8 mouse cellular contexts compared by ENCODE assay signal in genomic region chr12:112843803-112844202, GRCm38 (mm10). TPM values are rescaled to one million over a fixed set of nuclear protein-coding genes. Genes with fewer than 3 reads are reported as not detected.
DNase-seq lines count a peak whose midpoint lies in the region; ATAC-seq and TF ChIP-seq lines count a peak whose summit lies in the region.

No protein-coding gene starts in this region.

- ATAC-seq in limb, embryonic 11.5 days (ENCODE audit: insufficient number of reproducible peaks, low FRiP score, low TSS enrichment, low read depth): no peak; the same call in 1 of the 2 replicates
- ATAC-seq in stomach, embryonic 15.5 days (ENCODE audit: insufficient read depth, low FRiP score, low read depth): peak; percentile 66; the same call in 1 of the 2 replicates

- H3K27me3 ChIP-seq in kidney, adult 2 months (replicated peaks; ENCODE audit: control insufficient read depth, insufficient read depth, low read length): no peaks in the 10 kb centered on the region
- H3K27me3 ChIP-seq in limb, embryonic 11.5 days (ENCODE audit: control insufficient read depth, insufficient read depth, low read length): no peaks in the 10 kb centered on the region
- no peaks in the 10 kb centered on the region for H3K27me3 ChIP-seq in stomach, embryonic 15.5 days (replicated peaks)

- no peak overlapping the region for H3K4me2 ChIP-seq in limb, embryonic 11.5 days (ENCODE audit: low read depth, severe bottlenecking)
- H3K4me2 ChIP-seq in stomach, embryonic 15.5 days: no peak overlapping the region

- TF ChIP-seq POLR2A in kidney, adult 2 months (IDR thresholded peaks at IDR 0.05; ENCODE audit: low read depth, low read length): no peak

- peak; percentile 85 for DNase-seq in 416B (ENCODE audit: low read depth)
- peak; percentile 89 to 92 for DNase-seq in adrenal gland, adult 18-20 months (ENCODE audit: low spot score in 2 of 2)
- DNase-seq in embryo, embryonic 11 days: peak; percentile 83
- DNase-seq in heart, adult 11 months: peak; percentile 97
- peak; percentile 89 for DNase-seq in kidney, adult 2 months
- peak; percentile 90 for DNase-seq in limb, embryonic 11.5 days (ENCODE audit: low spot score)
- DNase-seq in natural killer cell, adult 2 months (ENCODE audit: low spot score in 2 of 2): peak; percentile 80 to 89

- peak; percentile 99 for TF ChIP-seq CTCF in kidney, adult 2 months (conservative IDR thresholded peaks at IDR 0.05; ENCODE audit: insufficient read depth, insufficient read length, low read depth, low read length)

- no peaks in the 10 kb centered on the region for H3K4me1 ChIP-seq in kidney, adult 2 months (ENCODE audit: control insufficient read depth, insufficient read depth, low read length)
- no peaks in the 10 kb centered on the region for H3K4me1 ChIP-seq in limb, embryonic 11.5 days (ENCODE audit: control insufficient read depth, insufficient read depth, low read length)
- H3K4me1 ChIP-seq in stomach, embryonic 15.5 days: no peaks in the 10 kb centered on the region

- no peak overlapping the region for H3K4me3 ChIP-seq in kidney, adult 2 months (ENCODE audit: insufficient read depth, low read depth, low read length)
- H3K4me3 ChIP-seq in limb, embryonic 11.5 days (ENCODE audit: low read depth, low read length): no peak overlapping the region
- H3K4me3 ChIP-seq in stomach, embryonic 15.5 days (replicated peaks): no peak overlapping the region

- H3K27ac ChIP-seq in kidney, adult 2 months (ENCODE audit: insufficient read depth, low read depth, low read length): no peak overlapping the region
- no peak overlapping the region for H3K27ac ChIP-seq in limb, embryonic 11.5 days (replicated peaks; ENCODE audit: low read depth, low read length)
- no peak overlapping the region for H3K27ac ChIP-seq in stomach, embryonic 15.5 days

- H3K9me3 ChIP-seq in limb, embryonic 11.5 days (ENCODE audit: control insufficient read depth, low read length): no peaks in the 10 kb centered on the region
- no peaks in the 10 kb centered on the region for H3K9me3 ChIP-seq in stomach, embryonic 15.5 days

- no peaks in the 10 kb centered on the region for H3K36me3 ChIP-seq in kidney, adult 2 months (ENCODE audit: control insufficient read depth, insufficient read depth, low read length)
- no peaks in the 10 kb centered on the region for H3K36me3 ChIP-seq in limb, embryonic 11.5 days (ENCODE audit: control insufficient read depth, insufficient read depth, low read length)
- H3K36me3 ChIP-seq in stomach, embryonic 15.5 days: no peaks in the 10 kb centered on the region

- H3K9ac ChIP-seq in limb, embryonic 11.5 days (ENCODE audit: low read length): no peak overlapping the region
- no peak overlapping the region for H3K9ac ChIP-seq in stomach, embryonic 15.5 days

- WGBS in kidney, adult 2 months: 17% methylated on average over 3 of the region's 3 CpGs
- 16% methylated on average over 3 of the region's 3 CpGs for WGBS in limb, embryonic 11.5 days
- WGBS in stomach, embryonic 15.5 days: 19% methylated on average over 3 of the region's 3 CpGs

RNA-seq across cellular contexts. Expression of gene Cdca4, which starts 14.6 kb away (rescaled TPM):
- total RNA-seq in adrenal gland, adult 18-20 months (2021): 10 to 100 TPM; 13.9 to 14.3 TPM
- polyA plus RNA-seq in kidney, adult 2 months (2012; rRNA removed): 10.3 and 10.6 TPM in 2 replicates
- polyA plus RNA-seq in limb, embryonic 11.5 days (2014; fragmentation: Nextera tagmentation; extraction: Ambion mirVana): 180 and 189 TPM in 2 replicates
- 97.0 and 100 TPM in 2 replicates for polyA plus RNA-seq in stomach, embryonic 15.5 days (2015; fragmentation: Nextera tagmentation; extraction: Ambion mirVana)

RNA-seq across cellular contexts. Expression of gene Gpr132, which starts 24.2 kb away (rescaled TPM):
- total RNA-seq in adrenal gland, adult 18-20 months (2021): under 1 TPM; 0.54 to 0.66 TPM
- 1.7 and 4.6 TPM in 2 replicates for polyA plus RNA-seq in kidney, adult 2 months (2012; rRNA removed)
- polyA plus RNA-seq in limb, embryonic 11.5 days (2014; fragmentation: Nextera tagmentation; extraction: Ambion mirVana): not detected in 2 replicates
- polyA plus RNA-seq in stomach, embryonic 15.5 days (2015; fragmentation: Nextera tagmentation; extraction: Ambion mirVana): 0.33 and 0.41 TPM in 2 replicates

RNA-seq across cellular contexts. Expression of gene Clba1, which starts 35.1 kb away (rescaled TPM):
- 1 to 10 TPM; 6.3 to 6.8 TPM for total RNA-seq in adrenal gland, adult 18-20 months (2021)
- polyA plus RNA-seq in kidney, adult 2 months (2012; rRNA removed): 19.1 and 22.5 TPM in 2 replicates
- polyA plus RNA-seq in limb, embryonic 11.5 days (2014; fragmentation: Nextera tagmentation; extraction: Ambion mirVana): 7.0 and 7.6 TPM in 2 replicates
- 6.1 and 7.0 TPM in 2 replicates for polyA plus RNA-seq in stomach, embryonic 15.5 days (2015; fragmentation: Nextera tagmentation; extraction: Ambion mirVana)

RNA-seq across cellular contexts. Expression of gene Ahnak2, which starts 41.3 kb away (rescaled TPM):
- 1 to 10 TPM; 4.2 to 9.4 TPM for total RNA-seq in adrenal gland, adult 18-20 months (2021)
- polyA plus RNA-seq in kidney, adult 2 months (2012; rRNA removed): 0.70 and 0.99 TPM in 2 replicates
- 0.17 and 0.40 TPM in 2 replicates for polyA plus RNA-seq in limb, embryonic 11.5 days (2014; fragmentation: Nextera tagmentation; extraction: Ambion mirVana)
- polyA plus RNA-seq in stomach, embryonic 15.5 days (2015; fragmentation: Nextera tagmentation; extraction: Ambion mirVana): 3.8 and 4.7 TPM in 2 replicates
